Mouse (Mus musculus) brain, embryonic 14.5 days (tissue): ENCODE data around the gene Ints6.

Experiments
- CTCF ChIP-seq: fragments of 200-500 bp; IDR thresholded peaks from 2 replicates; pipeline ENCODE4 v1.5.1; 2012; ENCODE audit warnings: inconsistent platforms, mild to moderate bottlenecking, moderate library complexity, borderline replicate concordance; ENCODE audit not compliant: insufficient read depth, insufficient read length; ENCODE audit errors: extremely low read depth
- POLR2A ChIP-seq: fragments of 200-500 bp; IDR thresholded peaks from 2 replicates; pipeline ENCODE4 v1.6.1; 2012; ENCODE audit warnings: mild to moderate bottlenecking, inconsistent platforms, borderline replicate concordance; ENCODE audit not compliant: poor library complexity, insufficient read depth, insufficient read length, severe bottlenecking; ENCODE audit errors: extremely low read depth

DNA sequence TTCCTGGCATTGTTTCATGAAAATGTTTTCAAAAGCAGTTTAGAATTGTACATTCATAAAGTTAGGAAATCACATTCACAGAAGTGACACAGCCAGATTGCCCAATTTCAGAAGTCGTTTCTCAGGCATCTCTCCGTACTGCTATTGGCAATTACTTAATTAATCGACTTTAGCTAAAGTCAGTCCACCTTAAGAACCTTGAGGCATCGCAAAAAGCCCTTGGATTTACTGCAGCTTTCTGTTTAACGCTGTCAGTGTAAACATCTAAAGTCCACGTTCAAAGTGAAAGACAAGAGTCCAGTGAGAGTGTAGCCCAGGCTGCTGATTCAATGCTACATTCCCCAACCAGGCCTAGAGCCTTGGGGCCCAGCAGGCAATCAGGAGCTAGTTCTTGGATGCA, 98.6 kb downstream of the Ints6 start:
- no peak for TF ChIP-seq CTCF
- no peak for TF ChIP-seq POLR2A
